Mouse (Mus musculus): ENCODE measurements around the gene Ptprd. TPM values are rescaled to one million over a fixed set of nuclear protein-coding genes. Genes with fewer than 3 reads are reported as not detected.
A peak's percentile ranks its signal among the peaks of the same experiment; 100 is the strongest.

Gene Ptprd
- polyA plus RNA-seq, 1 experiment = 118 TPM

- TF ChIP-seq POLR2A (IDR thresholded peaks at IDR 0.05; ENCODE audit: borderline replicate concordance, extremely low read depth, insufficient read depth, insufficient read length, poor library complexity, severe bottlenecking) (no peak), CTCF (IDR thresholded peaks at IDR 0.05; ENCODE audit: borderline replicate concordance, extremely low read depth, insufficient read depth, insufficient read length) (no peak)
- peak; percentile 86 for DNase-seq (ENCODE audit: low read depth)
Observed at GRCm38 (mm10) chr4:76370041-76370880, 1841.5 kb downstream of the Ptprd start.

- TF ChIP-seq POLR2A (IDR thresholded peaks at IDR 0.05; ENCODE audit: borderline replicate concordance, extremely low read depth, insufficient read depth, insufficient read length, poor library complexity, severe bottlenecking) = no peak
- TF ChIP-seq CTCF (IDR thresholded peaks at IDR 0.05; ENCODE audit: borderline replicate concordance, extremely low read depth, insufficient read depth, insufficient read length) = no peak
- no peak for DNase-seq (ENCODE audit: low read depth)
Observed at GRCm38 (mm10) chr4:76369101-76369500, 1842.7 kb downstream of the Ptprd start.

- TF ChIP-seq POLR2A (IDR thresholded peaks at IDR 0.05; ENCODE audit: borderline replicate concordance, extremely low read depth, insufficient read depth, insufficient read length, poor library complexity, severe bottlenecking) = no peak
- no peak for DNase-seq (ENCODE audit: low read depth)
Observed at GRCm38 (mm10) chr4:76368291-76368690, 1843.5 kb downstream of the Ptprd start.

- DNase-seq (ENCODE audit: low read depth) = no peak
- TF ChIP-seq CTCF (IDR thresholded peaks at IDR 0.05; ENCODE audit: borderline replicate concordance, extremely low read depth, insufficient read depth, insufficient read length) (no peak), POLR2A (IDR thresholded peaks at IDR 0.05; ENCODE audit: borderline replicate concordance, extremely low read depth, insufficient read depth, insufficient read length, poor library complexity, severe bottlenecking) (no peak)
Observed at GRCm38 (mm10) chr4:76367285-76367684, 1844.5 kb downstream of the Ptprd start.

DNA sequence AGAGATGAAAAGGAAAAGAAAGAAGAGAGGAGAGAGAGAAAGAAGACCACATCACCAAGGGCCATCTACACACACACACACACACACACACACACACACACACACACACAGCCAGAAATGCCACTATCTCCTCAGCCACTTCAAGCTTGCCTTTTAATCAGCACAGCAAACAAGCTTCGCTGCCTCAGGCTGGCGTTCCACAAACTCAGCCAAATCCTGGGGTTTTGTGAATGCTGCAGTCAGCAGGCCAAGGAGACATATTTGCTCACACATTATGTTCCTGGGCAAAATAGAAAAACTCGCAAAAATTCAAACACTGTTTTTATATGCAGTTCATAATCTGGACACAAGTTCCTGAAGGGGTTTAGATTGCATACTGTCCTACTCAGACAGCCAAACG is 1845.9 kb downstream of the Ptprd start:
- peak; percentile 77 for DNase-seq (ENCODE audit: low read depth)
- TF ChIP-seq CTCF (IDR thresholded peaks at IDR 0.05; ENCODE audit: borderline replicate concordance, extremely low read depth, insufficient read depth, insufficient read length) (no peak), POLR2A (IDR thresholded peaks at IDR 0.05; ENCODE audit: borderline replicate concordance, extremely low read depth, insufficient read depth, insufficient read length, poor library complexity, severe bottlenecking) (no peak)

DNA sequence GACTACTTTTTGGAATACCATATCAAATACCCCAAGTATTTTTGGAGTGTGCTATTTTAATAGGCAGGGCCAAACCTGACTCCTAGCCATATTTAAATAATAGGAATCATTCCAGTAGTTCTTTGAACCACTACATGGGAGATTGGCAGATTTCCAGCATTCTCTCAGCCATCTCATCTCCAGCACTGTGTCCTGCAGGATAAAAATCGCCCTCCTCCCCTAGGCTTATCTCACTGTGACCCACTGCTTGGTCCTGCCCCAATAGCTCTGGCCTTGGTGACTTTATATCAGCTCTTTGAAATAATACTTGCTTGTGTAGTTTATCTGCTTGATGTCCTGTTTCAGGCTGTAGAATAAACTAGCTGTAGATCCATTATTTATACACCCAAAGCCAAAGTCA is 1850.2 kb downstream of the Ptprd start:
- no peak for TF ChIP-seq CTCF (IDR thresholded peaks at IDR 0.05; ENCODE audit: borderline replicate concordance, extremely low read depth, insufficient read depth, insufficient read length)
- TF ChIP-seq POLR2A (IDR thresholded peaks at IDR 0.05; ENCODE audit: borderline replicate concordance, extremely low read depth, insufficient read depth, insufficient read length, poor library complexity, severe bottlenecking) = no peak
- DNase-seq (ENCODE audit: low read depth) = no peak

DNA sequence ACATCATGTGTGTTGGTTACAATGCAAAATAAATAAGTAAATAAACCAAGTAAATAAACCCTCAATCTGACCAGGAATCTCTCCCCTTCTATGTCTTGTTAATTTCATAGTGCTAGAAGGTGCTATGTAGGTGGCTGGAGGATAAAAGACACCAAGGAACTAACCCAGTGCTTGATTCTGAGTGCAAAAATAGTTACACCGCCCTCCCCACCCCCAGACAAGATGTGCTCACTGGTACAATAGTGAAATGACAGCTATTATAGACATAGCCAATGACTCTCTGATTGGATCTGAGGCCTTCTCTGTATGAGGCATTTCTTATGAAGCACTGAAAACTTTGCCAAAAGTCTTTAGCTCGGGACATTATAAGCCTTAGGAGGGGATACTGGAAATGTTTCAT is 1857.6 kb downstream of the Ptprd start:
- no peak for DNase-seq (ENCODE audit: low read depth)
- no peak for TF ChIP-seq CTCF (IDR thresholded peaks at IDR 0.05; ENCODE audit: borderline replicate concordance, extremely low read depth, insufficient read depth, insufficient read length)
- TF ChIP-seq POLR2A (IDR thresholded peaks at IDR 0.05; ENCODE audit: borderline replicate concordance, extremely low read depth, insufficient read depth, insufficient read length, poor library complexity, severe bottlenecking) = no peak

DNA sequence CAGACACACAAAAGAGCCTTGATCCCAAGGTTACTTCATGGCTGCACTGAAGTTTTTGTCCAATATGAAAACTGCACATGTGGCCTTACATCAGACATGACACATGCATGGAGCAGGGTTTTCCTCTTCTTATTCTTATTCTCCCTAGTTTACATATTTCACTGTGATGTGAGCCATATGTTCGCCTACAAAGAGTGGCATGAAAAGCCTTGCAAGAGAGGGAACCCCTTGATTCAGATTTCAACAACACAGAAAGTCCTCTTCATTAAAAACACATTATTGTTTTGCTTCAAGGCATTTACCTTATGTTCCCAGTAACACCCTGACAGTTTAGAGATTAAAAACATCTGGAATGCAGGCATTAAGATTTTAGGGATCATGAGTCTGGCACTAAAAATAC is 1859.3 kb downstream of the Ptprd start:
- DNase-seq (ENCODE audit: low read depth) = peak; percentile 47
- TF ChIP-seq CTCF (IDR thresholded peaks at IDR 0.05; ENCODE audit: borderline replicate concordance, extremely low read depth, insufficient read depth, insufficient read length) (no peak), POLR2A (IDR thresholded peaks at IDR 0.05; ENCODE audit: borderline replicate concordance, extremely low read depth, insufficient read depth, insufficient read length, poor library complexity, severe bottlenecking) (no peak)

- no peak for DNase-seq (ENCODE audit: low read depth)
- no peak for TF ChIP-seq CTCF (IDR thresholded peaks at IDR 0.05; ENCODE audit: borderline replicate concordance, extremely low read depth, insufficient read depth, insufficient read length)
- TF ChIP-seq POLR2A (IDR thresholded peaks at IDR 0.05; ENCODE audit: borderline replicate concordance, extremely low read depth, insufficient read depth, insufficient read length, poor library complexity, severe bottlenecking) = no peak
Observed at GRCm38 (mm10) chr4:76351201-76351979, 1860.4 kb downstream of the Ptprd start.

- peak; percentile 35 for DNase-seq (ENCODE audit: low read depth)
- no peak for TF ChIP-seq CTCF (IDR thresholded peaks at IDR 0.05; ENCODE audit: borderline replicate concordance, extremely low read depth, insufficient read depth, insufficient read length)
- TF ChIP-seq POLR2A (IDR thresholded peaks at IDR 0.05; ENCODE audit: borderline replicate concordance, extremely low read depth, insufficient read depth, insufficient read length, poor library complexity, severe bottlenecking) = no peak
Observed at GRCm38 (mm10) chr4:76350241-76350962, 1861.4 kb downstream of the Ptprd start.

- TF ChIP-seq CTCF (IDR thresholded peaks at IDR 0.05; ENCODE audit: borderline replicate concordance, extremely low read depth, insufficient read depth, insufficient read length) (no peak), POLR2A (IDR thresholded peaks at IDR 0.05; ENCODE audit: borderline replicate concordance, extremely low read depth, insufficient read depth, insufficient read length, poor library complexity, severe bottlenecking) (no peak)
- no peak for DNase-seq (ENCODE audit: low read depth)
Observed at GRCm38 (mm10) chr4:76344059-76344458, 1867.7 kb downstream of the Ptprd start.
